Mouse (Mus musculus): ENCODE measurements at regions not wholly inside any gene's neighbourhood (a gene's known extent, or its start where the extent isn't known, plus 50 kb on each side); places are given as distances from the start of the nearest gene placed in this dataset.
"Not testable (repeated sequence)": the region's sequence is repeated elsewhere in the genome, so short reads cannot be mapped to it uniquely, and the experiment has no call there.

DNA sequence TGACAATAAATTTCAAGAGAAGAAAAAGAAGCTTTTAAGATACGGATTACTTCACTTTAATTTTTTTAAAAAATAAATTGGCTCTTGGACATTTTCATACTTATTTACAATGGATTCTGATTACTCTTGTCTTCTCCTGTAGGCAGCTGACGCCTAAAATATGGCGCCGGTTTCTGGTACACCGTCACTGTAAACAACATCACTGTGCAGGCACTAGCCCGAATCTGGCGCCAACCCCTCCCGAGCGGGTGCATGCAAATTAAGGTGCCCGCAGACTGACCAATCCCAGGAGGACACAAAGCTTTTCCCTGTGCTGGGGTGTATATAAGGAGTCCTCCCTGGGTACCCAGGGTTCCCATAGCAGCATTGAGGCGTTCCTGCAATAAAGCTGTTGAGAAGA is 157.5 kb downstream of the Wdr20rt start:
- not testable (repeated sequence) for H3K4me3 ChIP-seq; H3K9me3 ChIP-seq (replicated peaks); H3K36me3 ChIP-seq; H3K4me1 ChIP-seq (replicated peaks); H3K27me3 ChIP-seq (replicated peaks); H3K27ac ChIP-seq (ENCODE audit: poor library complexity, severe bottlenecking); ATAC-seq (ENCODE audit: insufficient number of reproducible peaks, low FRiP score); H3K9ac ChIP-seq; H3K4me2 ChIP-seq
- 89% methylated on average over 11 of the region's 11 CpGs for WGBS

DNA sequence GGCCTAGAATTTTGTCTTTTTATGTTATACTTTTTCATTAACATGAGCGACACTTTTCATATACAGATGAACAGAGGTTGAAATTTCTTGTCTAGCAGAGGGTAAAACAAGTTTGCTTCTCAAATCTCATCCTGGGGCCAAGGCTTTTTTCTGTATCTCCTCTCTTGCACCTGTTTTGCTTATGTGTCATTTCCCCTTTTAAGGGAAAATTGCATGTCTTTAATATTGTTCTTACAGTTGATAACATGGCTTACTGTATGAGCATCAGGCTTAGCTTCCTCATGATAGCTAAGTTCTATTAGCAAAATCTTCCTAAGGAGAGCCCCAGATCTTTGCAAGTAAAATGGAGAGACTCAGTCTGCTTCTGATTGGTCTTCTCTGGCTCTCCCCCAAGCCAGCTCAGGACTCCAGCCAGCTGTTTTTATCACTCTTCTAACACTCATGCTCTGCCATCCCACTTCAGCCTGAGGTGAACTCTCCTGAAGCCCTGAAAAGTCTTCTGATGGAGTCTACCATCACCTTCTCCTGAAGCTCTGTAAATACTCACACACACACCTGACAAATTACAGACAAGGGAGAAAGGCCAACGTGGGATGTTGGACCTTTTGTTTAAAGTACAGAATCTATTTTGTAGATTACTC is 160.8 kb downstream of the Wdr20rt start:
- H3K27ac ChIP-seq (ENCODE audit: poor library complexity, severe bottlenecking) = no peak overlapping the region; the same call in 1 of the 2 replicates
- H3K4me1 ChIP-seq (replicated peaks) = peaks cover 5% of the 10 kb centered on the region; the same call in 1 of the 2 replicates
- no peaks in the 10 kb centered on the region for H3K27me3 ChIP-seq (replicated peaks)
- H3K4me3 ChIP-seq = no peak overlapping the region
- no peak for ATAC-seq (ENCODE audit: insufficient number of reproducible peaks, low FRiP score)
- no peaks in the 10 kb centered on the region for H3K36me3 ChIP-seq
- WGBS = 55% methylated on average over 2 of the region's 2 CpGs
- no peak overlapping the region for H3K9ac ChIP-seq
- H3K4me2 ChIP-seq = no peak overlapping the region
- peaks cover 6% of the 10 kb centered on the region; the same call in 1 of the 2 replicates for H3K9me3 ChIP-seq (replicated peaks)

DNA sequence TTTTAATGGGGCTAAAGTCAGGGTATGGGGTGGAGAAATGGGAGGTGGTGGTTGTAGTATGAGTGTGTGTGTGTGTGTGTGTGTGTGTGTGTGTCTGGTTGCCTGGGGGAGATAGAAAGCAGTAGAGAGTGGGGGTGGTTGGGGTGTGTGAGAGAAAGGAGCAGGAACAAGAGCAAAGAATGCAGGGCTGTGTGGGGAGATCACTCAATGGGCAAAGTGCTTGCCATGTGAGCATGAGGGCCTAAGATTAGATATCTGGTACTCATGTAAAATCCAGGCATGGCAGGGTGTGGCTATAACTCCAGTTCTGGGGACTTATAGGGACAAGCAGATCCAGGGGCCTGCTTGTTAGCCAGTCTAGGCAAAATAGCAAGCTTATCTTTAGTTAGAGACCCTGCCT is 161.7 kb downstream of the Wdr20rt start:
- no peaks in the 10 kb centered on the region for H3K36me3 ChIP-seq
- H3K9ac ChIP-seq = no peak overlapping the region
- H3K27me3 ChIP-seq (replicated peaks) = no peaks in the 10 kb centered on the region
- H3K4me2 ChIP-seq = no peak overlapping the region
- H3K4me1 ChIP-seq (replicated peaks) = peaks cover 5% of the 10 kb centered on the region; the same call in 1 of the 2 replicates
- H3K9me3 ChIP-seq (replicated peaks) = peaks cover 6% of the 10 kb centered on the region; the same call in 1 of the 2 replicates
- ATAC-seq (ENCODE audit: insufficient number of reproducible peaks, low FRiP score) = peak; percentile 64; the same call in 1 of the 2 replicates
- no peak overlapping the region for H3K4me3 ChIP-seq
- no peak overlapping the region for H3K27ac ChIP-seq (ENCODE audit: poor library complexity, severe bottlenecking)

GRCm38 (mm10) chr12:65389512-65389911 is 164.2 kb downstream of the Wdr20rt start:
- Histone ChIP-seq H3K4me3 (no peak overlapping the region), H3K4me1 (replicated peaks) (peaks cover 5% of the 10 kb centered on the region; the same call in 1 of the 2 replicates), H3K9ac (no peak overlapping the region), H3K27ac (ENCODE audit: poor library complexity, severe bottlenecking) (no peak overlapping the region), H3K27me3 (replicated peaks) (no peaks in the 10 kb centered on the region), H3K4me2 (no peak overlapping the region), H3K36me3 (no peaks in the 10 kb centered on the region), H3K9me3 (replicated peaks) (peaks cover 6% of the 10 kb centered on the region; the same call in 1 of the 2 replicates)
- 77% methylated on average over 2 of the region's 2 CpGs for WGBS
- ATAC-seq (ENCODE audit: insufficient number of reproducible peaks, low FRiP score) = no peak

DNA sequence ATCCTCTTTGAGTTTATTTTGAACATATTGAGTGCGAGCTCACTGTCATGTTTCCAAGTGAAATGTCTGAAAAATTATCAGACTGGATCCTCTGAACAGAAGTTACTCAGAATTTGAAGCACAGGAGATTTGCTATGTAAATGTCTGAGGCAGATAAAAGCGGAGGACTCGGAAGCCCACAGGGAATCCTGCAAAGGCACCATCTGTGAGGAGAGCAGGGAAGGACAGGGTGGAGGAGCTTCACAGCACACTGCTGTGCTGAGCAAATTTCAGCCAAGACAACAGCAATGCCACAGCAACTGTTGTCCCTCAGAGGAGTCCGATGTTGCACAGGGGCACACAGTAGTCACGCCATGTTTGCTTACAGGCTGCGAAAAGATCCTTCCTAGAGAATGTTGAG is 165.0 kb downstream of the Wdr20rt start:
- peaks cover 5% of the 10 kb centered on the region; the same call in 1 of the 2 replicates for H3K4me1 ChIP-seq (replicated peaks)
- no peak for ATAC-seq (ENCODE audit: insufficient number of reproducible peaks, low FRiP score)
- no peak overlapping the region for H3K9ac ChIP-seq
- H3K27ac ChIP-seq (ENCODE audit: poor library complexity, severe bottlenecking) = no peak overlapping the region
- peaks cover 2% of the 10 kb centered on the region; the same call in 1 of the 2 replicates for H3K9me3 ChIP-seq (replicated peaks)
- 84% methylated on average over 6 of the region's 6 CpGs for WGBS
- H3K4me2 ChIP-seq = no peak overlapping the region
- H3K27me3 ChIP-seq (replicated peaks) = no peaks in the 10 kb centered on the region
- no peaks in the 10 kb centered on the region for H3K36me3 ChIP-seq
- H3K4me3 ChIP-seq = no peak overlapping the region

DNA sequence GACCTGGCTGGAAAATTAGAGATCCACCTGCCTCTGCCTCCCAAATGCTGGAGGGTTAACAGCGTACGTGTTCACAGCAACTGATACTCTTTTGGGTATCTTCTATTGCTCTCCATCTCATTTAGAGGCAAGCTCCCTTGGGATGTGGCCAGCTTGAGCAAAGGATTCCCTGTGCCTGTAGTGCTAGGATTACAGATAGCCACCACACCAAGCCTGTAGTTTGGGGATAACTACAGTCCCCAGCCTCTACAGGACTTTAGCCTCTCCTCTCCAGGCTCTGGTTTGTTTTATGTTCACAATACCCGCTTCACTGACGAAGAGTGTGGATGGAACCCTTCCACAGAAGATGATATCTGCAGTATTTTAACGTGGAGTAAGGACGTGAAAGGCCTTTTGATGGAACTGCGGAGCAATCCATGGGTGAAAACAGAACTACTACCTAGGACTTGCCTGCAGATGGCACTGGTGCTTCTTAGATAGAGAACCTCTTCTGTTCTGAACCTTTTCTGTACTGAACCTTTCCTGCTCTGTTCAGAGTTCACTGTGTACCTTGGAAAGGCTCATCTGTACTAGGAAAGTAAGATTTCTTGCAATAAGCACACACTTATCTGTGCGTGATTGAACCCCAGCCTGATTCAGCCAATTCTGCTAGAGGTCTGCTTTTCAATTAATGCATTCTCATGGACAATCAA is 176.6 kb downstream of the Wdr20rt start:
- ATAC-seq (ENCODE audit: insufficient number of reproducible peaks, low FRiP score) = 0 out of 2 replicates have a peak, but pooled peaks have one; percentile 45
- Histone ChIP-seq H3K4me1 (replicated peaks) (no peaks in the 10 kb centered on the region), H3K9ac (no peak overlapping the region), H3K27ac (ENCODE audit: poor library complexity, severe bottlenecking) (no peak overlapping the region), H3K9me3 (replicated peaks) (no peaks in the 10 kb centered on the region), H3K27me3 (replicated peaks) (no peaks in the 10 kb centered on the region), H3K36me3 (no peaks in the 10 kb centered on the region), H3K4me2 (no peak overlapping the region), H3K4me3 (no peak overlapping the region)
- WGBS = 41% methylated on average over 8 of the region's 8 CpGs

GRCm38 (mm10) chr12:65403124-65403523 is 177.8 kb downstream of the Wdr20rt start:
- Histone ChIP-seq H3K27me3 (replicated peaks) (no peaks in the 10 kb centered on the region), H3K9me3 (replicated peaks) (no peaks in the 10 kb centered on the region), H3K4me3 (no peak overlapping the region), H3K4me2 (no peak overlapping the region), H3K4me1 (replicated peaks) (no peaks in the 10 kb centered on the region), H3K9ac (no peak overlapping the region), H3K27ac (ENCODE audit: poor library complexity, severe bottlenecking) (no peak overlapping the region), H3K36me3 (no peaks in the 10 kb centered on the region)
- 76% methylated on average over 2 of the region's 2 CpGs for WGBS
- no peak for ATAC-seq (ENCODE audit: insufficient number of reproducible peaks, low FRiP score)

DNA sequence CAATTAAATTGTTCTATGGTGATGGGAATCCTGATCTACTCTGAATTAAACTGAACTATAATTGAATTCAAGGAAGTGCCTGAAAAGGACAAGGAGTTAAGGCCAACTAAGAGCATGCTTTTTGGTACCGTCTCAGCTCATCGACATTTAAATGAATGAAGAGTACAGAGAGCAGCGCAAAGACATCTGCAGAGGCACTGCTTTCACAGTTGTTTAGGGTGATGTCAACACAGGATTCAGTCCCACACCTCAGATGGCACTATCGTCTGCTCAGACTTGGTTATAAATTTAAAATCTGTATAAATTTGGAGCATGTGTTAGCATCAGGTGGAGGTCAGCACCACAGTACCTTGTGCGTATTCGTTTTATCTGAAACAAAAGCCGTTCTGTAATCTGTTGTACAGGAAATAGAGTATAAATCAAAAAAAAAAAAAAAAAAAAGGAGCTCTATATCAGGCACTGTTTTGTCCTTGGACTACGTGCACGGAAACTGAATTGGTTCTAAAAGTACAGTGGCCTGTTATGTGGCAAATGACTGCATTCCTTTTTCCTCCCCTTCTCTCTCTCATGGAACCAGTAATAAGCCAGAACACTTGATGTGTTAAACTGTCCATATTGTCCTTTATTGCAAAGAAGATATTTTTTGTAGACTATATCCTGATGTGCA is 187.8 kb downstream of the Wdr20rt start:
- 79% methylated on average over 9 of the region's 9 CpGs for WGBS
- H3K4me3 ChIP-seq = no peak overlapping the region
- no peak overlapping the region for H3K9ac ChIP-seq
- H3K27me3 ChIP-seq (replicated peaks) = no peaks in the 10 kb centered on the region
- no peaks in the 10 kb centered on the region for H3K4me1 ChIP-seq (replicated peaks)
- no peak overlapping the region for H3K27ac ChIP-seq (ENCODE audit: poor library complexity, severe bottlenecking)
- H3K36me3 ChIP-seq = no peaks in the 10 kb centered on the region
- no peaks in the 10 kb centered on the region for H3K9me3 ChIP-seq (replicated peaks)
- H3K4me2 ChIP-seq = no peak overlapping the region
- ATAC-seq (ENCODE audit: insufficient number of reproducible peaks, low FRiP score) = no peak

DNA sequence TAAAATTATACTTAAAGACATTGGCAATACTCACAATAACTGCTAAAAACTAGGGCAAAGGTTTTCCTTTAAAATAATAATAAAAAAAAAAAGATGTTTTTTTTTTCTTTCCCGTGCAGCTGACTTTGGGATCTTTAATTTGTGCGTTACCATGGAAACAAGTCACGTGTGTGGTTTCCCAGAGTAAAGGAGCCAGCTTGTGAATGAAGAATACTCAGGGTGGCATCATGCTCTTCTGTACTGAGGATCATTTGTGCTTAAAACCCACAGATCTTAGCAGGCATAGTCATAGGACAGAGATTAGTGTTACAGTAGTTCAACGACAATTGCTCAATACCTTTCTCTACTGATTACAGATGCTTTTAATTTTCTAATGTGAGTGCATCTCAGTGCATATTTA is 189.1 kb downstream of the Wdr20rt start:
- 67% methylated on average over 4 of the region's 4 CpGs for WGBS
- Histone ChIP-seq H3K4me3 (no peak overlapping the region), H3K36me3 (no peaks in the 10 kb centered on the region), H3K9me3 (replicated peaks) (no peaks in the 10 kb centered on the region), H3K27ac (ENCODE audit: poor library complexity, severe bottlenecking) (no peak overlapping the region), H3K27me3 (replicated peaks) (no peaks in the 10 kb centered on the region), H3K4me1 (replicated peaks) (no peaks in the 10 kb centered on the region), H3K9ac (no peak overlapping the region), H3K4me2 (no peak overlapping the region)
- no peak for ATAC-seq (ENCODE audit: insufficient number of reproducible peaks, low FRiP score)

- WGBS = 72% methylated on average over 5 of the region's 5 CpGs
- no peak overlapping the region for H3K4me2 ChIP-seq
- H3K36me3 ChIP-seq = no peaks in the 10 kb centered on the region
- ATAC-seq (ENCODE audit: insufficient number of reproducible peaks, low FRiP score) = no peak
- H3K4me1 ChIP-seq (replicated peaks) = no peaks in the 10 kb centered on the region
- H3K9me3 ChIP-seq (replicated peaks) = no peaks in the 10 kb centered on the region
- H3K27me3 ChIP-seq (replicated peaks) = no peaks in the 10 kb centered on the region
- no peak overlapping the region for H3K9ac ChIP-seq
- no peak overlapping the region for H3K4me3 ChIP-seq
- no peak overlapping the region for H3K27ac ChIP-seq (ENCODE audit: poor library complexity, severe bottlenecking)
These were observed 191.6 kb downstream of the Wdr20rt start for GRCm38 (mm10) chr12:65416909-65417308.

- Histone ChIP-seq H3K4me2 (no peak overlapping the region), H3K4me3 (no peak overlapping the region), H3K9ac (no peak overlapping the region), H3K27me3 (replicated peaks) (no peaks in the 10 kb centered on the region), H3K9me3 (replicated peaks) (no peaks in the 10 kb centered on the region), H3K4me1 (replicated peaks) (no peaks in the 10 kb centered on the region), H3K36me3 (no peaks in the 10 kb centered on the region), H3K27ac (ENCODE audit: poor library complexity, severe bottlenecking) (no peak overlapping the region)
- ATAC-seq (ENCODE audit: insufficient number of reproducible peaks, low FRiP score) = no peak
- WGBS = 63% methylated on average over 7 of the region's 7 CpGs
These were observed 194.8 kb downstream of the Wdr20rt start for GRCm38 (mm10) chr12:65420127-65420526.

All from heart, embryonic 12.5 days (tissue).